Mouse (Mus musculus) CH12F3 (cell line): ENCODE results near the gene Olfr1214.
"Not testable (repeated sequence)": the region's sequence is repeated elsewhere in the genome, so short reads cannot be mapped to it uniquely, and the experiment has no call there.

Source experiments
- in situ Hi-C: fragments of 300-500 bp; cut with MboI; formaldehyde crosslinking; loops from 2 replicates; pipeline ENCODE4 v1.14.3; 2020; ENCODE audit warnings: low sequenced_read_pairs

The Olfr1214 gene

GRCm38 (mm10) chr2:88992553-88992952 is at the start of gene Olfr1214:
Gene Olfr1214, minus strand, starts transcription at chr2:88992653.
- in situ Hi-C loops, result no loop called here

DNA sequence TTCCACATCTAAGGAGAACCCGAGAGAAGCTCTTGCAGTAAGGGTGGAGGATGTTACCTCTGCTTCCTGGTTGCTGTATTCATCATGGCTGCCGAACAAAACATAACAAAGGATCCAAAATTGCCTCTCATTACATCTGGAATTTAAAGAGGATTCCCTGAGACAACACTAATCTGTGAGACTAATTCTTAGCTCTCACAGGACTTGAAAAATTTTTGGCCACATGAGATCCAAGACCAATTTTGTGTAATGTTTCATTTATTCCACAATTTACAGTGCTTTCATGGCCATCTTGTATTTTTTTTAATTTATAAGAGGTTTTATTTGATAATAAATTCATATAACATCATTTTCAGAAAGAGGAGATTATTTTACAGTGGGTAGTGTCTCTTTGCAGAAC is 39.5 kb upstream of the Olfr1214 start, which contains the start of gene Olfr1217:
Gene Olfr1217 (minus strand): TSS at position 101 of the 400 bp plus-strand sequence.
- in situ Hi-C loops, result no loop called here

GRCm38 (mm10) chr2:89021436-89021835 is 29.0 kb upstream of the Olfr1214 start:
- in situ Hi-C loops, result not testable (repeated sequence)

DNA sequence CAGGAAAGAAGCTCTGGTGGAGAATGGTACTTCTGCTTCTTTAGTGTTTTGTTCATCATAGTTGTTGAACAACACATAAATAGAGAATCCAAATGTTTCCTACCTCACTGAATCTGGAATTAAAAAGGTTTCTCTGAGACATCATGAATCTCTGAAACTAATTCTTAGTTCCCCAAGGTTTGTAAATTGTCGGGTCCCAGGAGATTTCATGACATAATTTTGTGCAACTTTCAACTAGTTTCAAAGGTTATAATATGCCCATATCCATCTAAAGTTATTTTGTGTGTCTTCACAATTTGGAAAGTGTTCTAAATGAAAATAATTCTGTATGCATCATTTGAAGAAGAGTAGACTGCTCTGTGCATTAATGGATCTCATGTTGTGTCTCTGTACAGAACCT is 25.8 kb upstream of the Olfr1214 start, which contains the start of gene Olfr1216:
Gene Olfr1216 (minus strand): TSS at position 101 of the 400 bp plus-strand sequence.
- in situ Hi-C loops, result no loop called here

DNA sequence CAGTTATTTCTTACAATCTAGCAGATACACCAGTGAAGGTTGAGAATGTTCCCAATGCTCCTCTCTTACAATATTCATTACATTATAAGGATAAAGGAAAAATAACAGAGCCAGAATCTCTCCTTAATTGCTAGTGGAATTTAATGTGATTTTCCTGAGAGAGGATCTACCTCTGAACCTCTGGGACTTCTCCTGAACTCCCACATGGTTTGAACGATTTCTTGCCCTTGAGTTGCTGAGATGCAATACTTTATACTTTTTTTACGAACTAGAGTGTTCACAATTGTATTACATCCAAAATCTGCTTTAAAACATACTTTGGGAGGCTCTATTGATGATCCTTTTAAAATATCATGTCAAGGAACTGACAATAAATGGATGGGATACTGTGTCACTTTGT is 14.4 kb upstream of the Olfr1214 start, which contains the start of gene Olfr1215:
Gene Olfr1215 (minus strand): TSS at position 101 of the 400 bp plus-strand sequence.
- in situ Hi-C loops, result no loop called here

DNA sequence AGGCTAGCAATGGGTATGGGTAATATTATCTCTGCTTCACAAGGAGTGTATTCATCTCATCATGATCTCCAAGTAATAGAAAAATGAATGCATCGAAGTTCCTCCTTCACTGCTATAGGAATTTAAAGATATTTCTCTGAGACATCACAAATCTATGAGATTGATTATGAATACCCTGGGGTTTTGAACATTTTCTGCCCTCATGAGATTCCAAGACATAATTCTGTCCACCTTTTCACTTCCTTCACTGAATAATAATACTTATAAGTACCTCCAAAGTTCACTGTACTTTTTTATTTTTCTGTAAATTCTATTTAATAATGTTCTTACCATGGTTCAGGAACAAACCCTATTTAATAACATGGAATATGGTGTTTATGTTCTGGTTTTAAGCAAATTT is 12.3 kb downstream of the Olfr1214 start, which contains the start of gene Gm13762:
Gene Gm13762 (minus strand): TSS at position 101 of the 400 bp plus-strand sequence.
- in situ Hi-C loops, result no loop called here

- in situ Hi-C loops, result no loop called here
Observed at GRCm38 (mm10) chr2:88953669-88954068, 38.8 kb downstream of the Olfr1214 start, which contains the start of gene Olfr1212. Gene Olfr1212, plus strand, starts transcription at chr2:88953969.

DNA sequence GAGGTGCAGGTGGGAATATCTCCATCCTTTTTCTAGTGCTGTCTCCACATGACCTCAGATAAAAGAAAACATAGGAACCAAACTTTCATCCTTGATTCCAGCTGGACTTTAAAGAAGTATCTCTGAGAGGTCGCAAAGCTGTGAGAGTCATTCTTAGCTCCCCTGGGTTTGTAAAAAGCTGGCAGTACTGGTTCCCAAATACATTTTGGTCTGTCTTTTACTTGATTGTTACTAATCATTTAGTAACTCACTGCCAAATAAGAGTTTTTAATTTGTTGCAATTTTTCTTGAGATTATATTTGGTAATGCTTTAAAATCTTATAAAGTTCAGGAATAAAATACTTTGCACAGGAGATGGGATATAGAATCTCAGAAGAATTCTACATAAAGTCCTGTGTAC is 54.4 kb downstream of the Olfr1214 start, which contains the start of gene Olfr1211:
Gene Olfr1211 (minus strand): TSS at position 101 of the 400 bp plus-strand sequence.
- in situ Hi-C loops, result no loop called here
